Mouse (Mus musculus) spleen, postnatal 14 days (tissue): ENCODE results near the gene Mettl21a.
"Not testable (repeated sequence)": the region's sequence is repeated elsewhere in the genome, so short reads cannot be mapped to it uniquely, and the experiment has no call there.

Experiments used
- DNase-seq, 2 experiments: peaks; one replicate each; pipeline ENCODE4 v3.0.0; 2021 to 2022; ENCODE audit warnings: low spot score in 2 of 2

The Mettl21a gene

GRCm38 (mm10) chr1:64614801-64615345, 2.2 kb downstream of the Mettl21a start:
- no peak for DNase-seq

DNA sequence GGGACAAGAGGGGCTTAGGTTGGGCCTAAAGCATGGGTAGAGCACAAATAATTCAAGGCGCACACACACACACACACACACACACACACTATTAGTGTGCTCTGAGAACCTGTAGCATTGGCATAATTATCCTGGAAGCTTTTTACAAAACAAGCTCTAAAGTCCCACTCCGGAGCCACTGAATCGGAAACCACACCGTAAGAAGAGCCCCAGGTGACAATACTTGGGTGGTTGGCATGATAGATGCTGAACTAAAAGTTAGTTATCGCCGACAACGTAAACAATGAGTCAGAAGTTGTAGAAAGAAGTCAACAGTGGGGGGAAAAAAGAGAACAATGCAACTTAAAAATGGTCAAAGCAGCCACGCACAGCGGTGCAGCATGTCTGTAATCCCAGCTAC, 2.7 kb downstream of the Mettl21a start:
- DNase-seq = no peak

DNA sequence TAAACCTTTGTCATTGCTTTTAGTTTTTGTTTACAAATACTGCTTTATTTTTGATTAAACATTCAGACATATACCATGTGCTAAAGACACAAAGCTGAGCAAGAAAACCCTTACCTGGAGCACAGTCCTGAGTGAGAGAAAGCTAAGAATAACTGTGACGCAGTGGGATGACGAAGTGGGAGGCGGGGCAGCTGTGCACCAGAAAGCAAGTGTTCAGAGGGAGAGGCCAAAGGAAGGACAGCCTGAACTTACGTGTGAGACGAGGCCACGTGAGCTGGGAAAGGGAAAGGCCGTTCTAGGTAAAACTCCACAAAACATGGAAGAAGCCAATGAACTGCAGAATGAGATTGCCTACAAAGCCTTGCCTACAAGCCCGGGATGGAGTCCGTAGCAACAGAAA, 7.1 kb downstream of the Mettl21a start:
- no peak for DNase-seq

- DNase-seq = no peak
These were observed 7.9 kb downstream of the Mettl21a start for GRCm38 (mm10) chr1:64609145-64609544.

- DNase-seq = no peak
These were observed 13.7 kb downstream of the Mettl21a start for GRCm38 (mm10) chr1:64603381-64603780.

DNA sequence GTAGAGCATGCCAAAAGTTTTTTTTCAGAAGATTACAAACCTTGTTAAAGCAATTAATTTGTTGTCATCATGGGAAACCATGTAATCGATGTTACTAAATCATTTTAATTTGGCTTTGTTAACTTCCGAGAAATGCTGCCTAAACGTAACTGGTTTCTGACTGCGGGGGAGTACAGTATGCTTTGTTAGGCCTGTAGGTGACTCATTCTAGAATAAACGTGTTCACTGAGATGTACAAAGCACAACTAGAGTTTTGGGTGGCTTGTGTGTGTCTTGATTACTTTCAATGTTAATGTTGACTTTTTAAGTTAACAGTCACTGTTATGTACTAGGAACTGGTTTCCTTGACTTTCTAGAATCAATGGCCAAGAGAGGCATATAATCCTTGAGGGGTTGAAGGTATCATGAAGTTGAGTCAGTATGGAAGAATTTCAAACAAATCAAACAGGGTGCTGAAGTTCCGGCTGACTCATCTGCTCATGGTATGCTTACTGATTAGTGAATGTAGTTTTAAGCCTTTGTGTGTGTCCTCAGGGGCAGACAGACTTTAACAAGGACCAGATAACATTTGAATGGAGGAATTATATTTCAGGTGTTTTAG, 15.7 kb downstream of the Mettl21a start:
- no peak for DNase-seq

- DNase-seq = no peak
These were observed 16.5 kb downstream of the Mettl21a start for GRCm38 (mm10) chr1:64600413-64601077.

DNA sequence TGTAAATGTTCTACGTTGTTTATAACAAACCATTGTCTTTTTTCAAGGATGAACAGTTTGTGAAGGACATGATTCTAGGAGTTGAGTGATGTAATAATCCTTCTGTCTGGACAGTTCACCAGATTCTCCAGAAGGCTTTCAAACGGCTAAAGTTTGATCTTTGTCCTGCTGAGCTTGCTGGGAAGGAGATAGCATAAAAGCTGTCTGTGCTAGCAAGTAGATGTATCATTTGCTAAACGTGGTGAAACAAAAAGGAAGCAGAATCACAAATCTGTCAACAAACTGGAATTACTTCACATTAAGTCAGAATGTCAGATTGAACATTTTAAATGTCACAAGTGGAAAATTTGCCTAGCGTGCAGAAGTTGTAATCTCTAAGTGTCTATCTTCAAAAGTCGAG, 18.1 kb downstream of the Mettl21a start:
- DNase-seq = no peak

- no peak for DNase-seq
These were observed 38.2 kb downstream of the Mettl21a start for GRCm38 (mm10) chr1:64578801-64579200.

DNA sequence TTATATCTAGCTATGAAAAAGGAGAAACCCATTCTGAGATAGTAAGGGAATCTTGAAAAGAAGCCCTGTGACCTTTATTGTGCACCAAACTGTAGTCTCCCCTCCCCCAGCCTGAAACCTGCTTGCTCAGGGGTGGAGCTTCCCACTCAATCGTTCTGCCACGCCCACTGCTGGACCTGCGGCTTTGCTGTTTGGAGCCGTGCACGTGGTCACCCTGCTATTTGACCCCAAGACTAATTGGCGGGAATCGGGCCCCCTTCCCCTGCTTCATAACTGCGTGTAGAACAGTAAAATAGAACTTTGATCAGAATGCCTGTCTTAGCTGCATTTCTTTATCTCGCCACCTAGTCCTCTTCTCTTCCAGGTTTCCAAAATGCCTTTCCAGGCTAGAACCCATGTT, 39.1 kb downstream of the Mettl21a start:
- DNase-seq = not testable (repeated sequence)

DNA sequence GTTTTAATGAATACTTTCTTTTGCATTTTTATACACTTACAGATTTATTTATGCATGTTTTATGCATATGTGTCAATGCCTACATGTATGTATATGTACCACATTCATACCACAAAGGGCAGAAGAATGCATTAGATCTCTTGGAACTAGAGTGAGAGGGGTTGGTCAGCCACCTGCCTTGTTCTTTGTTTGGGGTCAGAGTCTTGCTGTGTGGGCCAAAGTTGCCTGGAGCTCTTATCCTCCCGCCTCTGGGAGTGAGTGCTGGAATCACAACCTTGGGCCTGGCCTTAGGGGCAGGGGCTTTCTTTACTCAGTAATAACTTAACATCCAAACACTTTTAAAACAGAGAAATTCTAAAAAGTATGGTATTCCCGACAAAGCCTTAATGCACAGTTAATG, 40.3 kb downstream of the Mettl21a start:
- DNase-seq = no peak

DNA sequence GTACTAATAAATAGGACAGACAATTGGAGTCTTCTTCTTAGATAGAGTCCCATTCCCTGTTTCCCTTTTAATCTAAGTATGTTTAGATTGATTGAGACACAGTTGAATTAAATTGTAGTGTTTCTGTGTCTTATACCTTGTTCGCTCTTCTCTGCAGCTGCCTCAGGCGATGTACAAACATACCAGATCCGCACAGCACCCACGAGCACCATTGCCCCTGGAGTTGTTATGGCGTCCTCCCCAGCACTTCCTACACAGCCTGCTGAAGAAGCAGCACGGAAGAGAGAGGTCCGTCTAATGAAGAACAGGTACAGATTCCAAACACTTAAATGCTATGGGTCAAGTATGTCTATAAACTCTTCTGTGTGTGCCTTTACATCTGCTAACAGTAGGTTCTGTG, 41.0 kb downstream of the Mettl21a start:
- no peak for DNase-seq

DNA sequence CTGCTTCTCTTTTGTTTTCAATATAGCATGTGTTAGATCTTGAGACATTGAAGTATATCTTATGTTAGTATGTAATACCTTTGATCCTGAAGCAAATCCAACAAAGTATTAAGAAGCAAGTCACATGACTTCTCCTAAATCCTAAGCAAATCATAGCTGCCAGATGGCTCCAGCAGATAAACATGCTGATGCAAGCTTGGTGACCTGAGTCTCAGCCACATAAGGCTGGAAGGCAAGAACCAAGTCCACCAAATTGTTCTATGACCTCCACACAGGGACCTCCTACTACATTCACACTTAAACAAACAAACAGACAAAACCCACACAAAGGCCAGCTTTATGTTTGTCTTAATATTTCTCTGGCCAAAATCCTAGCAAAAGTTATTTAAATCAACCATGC, 48.8 kb downstream of the Mettl21a start:
- no peak for DNase-seq

DNA sequence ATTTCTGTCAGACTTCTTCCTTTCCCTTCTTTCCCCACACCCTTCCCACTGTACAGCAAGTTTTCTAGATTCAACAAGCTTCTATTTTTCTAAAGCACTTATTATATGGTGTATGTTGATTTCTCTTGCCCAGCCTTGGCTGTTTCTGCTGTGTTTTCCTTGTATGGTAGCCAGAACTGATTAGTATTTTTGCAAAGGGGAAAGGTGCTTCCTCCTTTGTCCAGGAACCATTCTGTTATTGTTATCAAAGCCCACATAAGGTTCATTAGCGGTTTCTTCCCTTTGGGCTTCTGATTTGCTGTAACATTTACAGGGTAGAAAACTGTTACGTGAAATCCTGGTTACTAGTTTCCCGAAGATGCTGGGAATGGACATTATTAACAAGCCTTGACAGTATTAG, 56.9 kb downstream of the Mettl21a start:
- no peak for DNase-seq
